Mouse (Mus musculus) right cerebral cortex, postnatal 36 days (tissue): Measurements from ENCODE around the gene Tmco3.

Experiments
- DNase-seq, 2 experiments: peaks; one replicate each; pipeline ENCODE4 v3.0.0; 2022; ENCODE audit warnings: low spot score in 2 of 2, mixed read lengths in 1 of 2

Gene Tmco3

DNA sequence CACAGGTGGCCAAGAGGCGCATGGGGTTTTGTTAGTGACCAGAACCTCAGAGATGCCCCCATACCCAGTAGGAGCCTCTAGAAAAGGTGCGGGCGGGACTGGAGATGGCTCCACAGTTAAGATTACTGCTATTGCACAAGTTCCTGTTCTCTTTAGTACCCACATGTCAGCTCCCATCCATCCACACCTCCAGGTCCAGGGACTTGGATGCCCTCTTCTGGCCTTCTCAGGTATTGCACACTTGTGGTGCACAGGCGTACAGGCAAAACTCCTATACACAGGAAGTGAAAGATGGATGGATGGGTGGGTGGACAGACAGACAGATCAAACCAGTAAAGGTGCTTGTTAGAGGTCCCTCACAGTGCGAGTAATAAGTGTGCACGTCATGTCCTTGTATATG is 73.9 kb downstream of the Tmco3 start:
- no peak for DNase-seq
